Mouse (Mus musculus): ENCODE results near the gene A430033K04Rik.

The A430033K04Rik gene

DNA sequence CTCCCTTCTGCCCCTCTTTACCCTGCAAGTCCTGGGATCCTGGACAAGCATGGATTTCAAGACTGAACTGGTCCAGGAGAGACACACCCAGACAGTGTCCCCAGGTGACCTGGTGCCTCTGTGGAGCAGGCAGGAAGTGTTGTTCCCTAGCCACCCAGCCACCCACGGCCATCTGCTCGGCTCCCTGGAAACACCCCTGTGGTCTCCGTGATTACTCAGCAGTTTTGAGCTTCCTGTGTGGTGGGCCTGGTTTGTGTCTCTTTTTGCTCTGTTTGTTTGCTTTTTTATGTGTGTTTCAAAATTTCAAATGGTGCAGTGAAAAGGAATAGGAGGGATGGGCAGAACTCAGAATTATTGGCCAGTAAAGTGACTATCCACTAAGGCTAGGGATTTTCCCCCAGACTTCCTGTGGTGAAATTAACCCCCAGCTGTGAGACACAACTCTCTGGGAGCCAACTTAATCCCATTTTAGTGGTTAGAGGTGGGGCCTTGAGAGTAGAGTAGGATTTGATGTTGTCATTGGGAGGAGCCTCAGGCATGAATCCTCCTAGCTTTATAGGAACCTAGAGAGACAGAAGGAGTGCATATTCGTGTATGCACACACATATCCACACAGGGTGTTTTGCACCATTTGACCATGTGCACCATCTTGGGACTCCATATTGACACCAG, 72.0 kb downstream of the A430033K04Rik start:
- in situ Hi-C loops (cut with MboI): no loop called here

DNA sequence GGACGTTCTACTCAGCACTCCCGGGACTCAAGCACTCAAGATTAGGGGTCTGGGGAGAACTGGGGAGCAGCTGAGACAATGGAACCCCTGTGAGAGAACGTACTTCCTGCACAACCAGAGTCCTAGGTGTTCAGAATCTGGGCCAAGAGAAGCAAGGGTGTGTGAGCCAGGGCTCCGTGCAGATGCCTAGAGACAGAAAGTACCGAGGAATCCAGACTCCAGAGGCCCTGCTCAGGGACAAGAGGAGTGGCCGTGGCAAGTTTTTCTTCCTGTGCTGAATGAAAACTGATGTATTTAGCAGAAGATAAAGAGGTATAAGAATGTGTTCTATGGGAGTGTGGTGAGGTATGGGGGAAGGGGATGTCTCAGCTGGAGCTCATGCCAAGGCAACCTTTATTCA, 74.8 kb downstream of the A430033K04Rik start:
- in situ Hi-C loops (cut with MboI): no loop called here

Data from mature B cell (primary cell).